Mouse (Mus musculus) kidney, embryonic 16.5 days (tissue): ENCODE measurements around the gene Timm10. TPM values are rescaled to one million over a fixed set of nuclear protein-coding genes. Genes with fewer than 3 reads are reported as not detected.
"Not testable (repeated sequence)": the region's sequence is repeated elsewhere in the genome, so short reads cannot be mapped to it uniquely, and the experiment has no call there.

Source experiments
- ATAC-seq: fragments of 200-750 bp; cut with Nextera tagmentation; 2 replicates; pipeline ENCODE4 v1.8.0; 2017; ENCODE audit warnings: moderate TSS enrichment; ENCODE audit not compliant: low FRiP score, low TSS enrichment
- H3K27ac ChIP-seq: fragments of 300-500 bp; sonication (generic); 2 replicates; pipeline ENCODE4 v1.5.1; 2014; ENCODE audit warnings: low read length
- H3K27me3 ChIP-seq: fragments of 300-500 bp; sonication (generic); 2 replicates; pipeline ENCODE4 v1.6.1; 2014; ENCODE audit warnings: low read length, control low read depth, mixed read lengths; ENCODE audit not compliant: insufficient read depth
- H3K36me3 ChIP-seq: fragments of 300-500 bp; sonication (generic); 2 replicates; pipeline ENCODE4 v1.6.1; 2014; ENCODE audit warnings: low read length, control low read depth, mixed read lengths; ENCODE audit not compliant: insufficient read depth
- H3K4me1 ChIP-seq: fragments of 300-500 bp; sonication (generic); 2 replicates; pipeline ENCODE4 v1.6.1; 2014; ENCODE audit warnings: low read length, control low read depth, mixed read lengths; ENCODE audit not compliant: insufficient read depth
- H3K4me2 ChIP-seq: fragments of 300-500 bp; sonication (generic); replicated peaks from 2 replicates; pipeline ENCODE4 v1.6.1; 2014; ENCODE audit warnings: low read depth, low read length
- H3K4me3 ChIP-seq: fragments of 300-500 bp; sonication (generic); 2 replicates; pipeline ENCODE4 v1.5.1; 2014; ENCODE audit warnings: mild to moderate bottlenecking, low read length
- H3K9ac ChIP-seq: fragments of 300-500 bp; sonication (generic); replicated peaks from 2 replicates; pipeline ENCODE4 v1.6.1; 2014; ENCODE audit warnings: low read length
- H3K9me3 ChIP-seq: fragments of 300-500 bp; sonication (generic); 2 replicates; pipeline ENCODE4 v1.6.1; 2016; ENCODE audit warnings: low read length, control low read depth
- WGBS: fragments of 180-500 bp; shearing (Covaris S2); extraction: QIAGEN DNeasy Blood & Tissue Kit; methylation state at CpG from one replicate; pipeline ENCODE4 v1.1.7; 2014; 5-methylcytosine and 5-hydroxymethylcytosine counted together
- polyA plus RNA-seq: library from polyadenylated mRNA; unstranded; fragments of >200 nt; fragmentation: Nextera tagmentation; extraction: Ambion mirVana; gene quantifications from 2 replicates; pipeline ENCODE4 v1.2.1, GENCODE M21; 2015

Gene Timm10
- polyA plus RNA-seq, 1 experiment from 2014 or later = 66.6 TPM

DNA sequence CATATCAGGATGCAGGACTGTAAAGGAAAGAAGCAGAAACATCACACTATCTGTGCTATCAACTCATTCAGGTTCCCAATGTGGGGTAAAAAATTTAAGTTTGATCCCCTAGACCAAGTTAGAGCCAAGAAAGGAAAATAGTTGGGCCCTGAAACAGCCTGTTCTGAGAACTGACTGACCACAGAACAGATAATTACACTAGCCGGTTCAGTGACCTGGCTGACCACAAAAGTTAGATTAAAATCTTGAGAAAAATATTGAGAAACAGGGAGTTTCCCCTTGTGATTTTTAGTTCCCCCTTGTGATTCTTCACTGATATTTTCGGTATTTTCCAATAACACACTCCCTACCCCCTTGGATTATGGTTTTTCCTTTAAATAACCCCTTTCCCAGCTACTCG lies 32.9 kb upstream of the Timm10 start:
- H3K4me3 ChIP-seq = no peak overlapping the region
- H3K4me2 ChIP-seq = no peak overlapping the region
- H3K27ac ChIP-seq = no peak overlapping the region
- H3K4me1 ChIP-seq = no peaks in the 10 kb centered on the region
- H3K9ac ChIP-seq = no peak overlapping the region
- H3K36me3 ChIP-seq = no peaks in the 10 kb centered on the region
- ATAC-seq = no peak
- H3K27me3 ChIP-seq = no peaks in the 10 kb centered on the region
- peaks cover 7% of the 10 kb centered on the region; the same call in 1 of the 2 replicates for H3K9me3 ChIP-seq
- WGBS = 81% methylated on average over 3 of the region's 3 CpGs

- WGBS = 12% methylated on average over 13 of the region's 13 CpGs
- Histone ChIP-seq H3K27ac (0 out of 2 replicates have a peak overlapping the region, but pooled peaks have one; percentile 14), H3K36me3 (no peaks in the 10 kb centered on the region), H3K9me3 (peaks cover 7% of the 10 kb centered on the region; the same call in 1 of the 2 replicates), H3K9ac (peak overlapping the region; percentile 54), H3K4me2 (peak overlapping the region; percentile 95), H3K27me3 (no peaks in the 10 kb centered on the region), H3K4me3 (peak overlapping the region; percentile 66), H3K4me1 (peaks cover 4% of the 10 kb centered on the region; the same call in 1 of the 2 replicates)
- ATAC-seq = peak; percentile 69
Observed at GRCm38 (mm10) chr2:84797833-84798492, 28.8 kb upstream of the Timm10 start.

GRCm38 (mm10) chr2:84798493-84798921 lies 28.3 kb upstream of the Timm10 start, which contains the start of gene Ube2l6:
Gene Ube2l6, plus strand, starts transcription at chr2:84798828.
- H3K27ac ChIP-seq = peak within 1 kb of the TSS; percentile 43; the same call in 1 of the 2 replicates
- peak within 1 kb of the TSS; percentile 95 for H3K4me2 ChIP-seq
- peaks cover 7% of the 10 kb centered on the region; the same call in 1 of the 2 replicates for H3K9me3 ChIP-seq
- H3K4me3 ChIP-seq = peak within 1 kb of the TSS; percentile 66
- ATAC-seq = peak; percentile 87
- peak within 1 kb of the TSS; percentile 54 for H3K9ac ChIP-seq
- no peaks in the 10 kb centered on the region for H3K36me3 ChIP-seq
- H3K27me3 ChIP-seq = no peaks in the 10 kb centered on the region
- WGBS = under 1% methylated on average over 21 of the region's 21 CpGs
- peaks cover 4% of the 10 kb centered on the region; the same call in 1 of the 2 replicates for H3K4me1 ChIP-seq

DNA sequence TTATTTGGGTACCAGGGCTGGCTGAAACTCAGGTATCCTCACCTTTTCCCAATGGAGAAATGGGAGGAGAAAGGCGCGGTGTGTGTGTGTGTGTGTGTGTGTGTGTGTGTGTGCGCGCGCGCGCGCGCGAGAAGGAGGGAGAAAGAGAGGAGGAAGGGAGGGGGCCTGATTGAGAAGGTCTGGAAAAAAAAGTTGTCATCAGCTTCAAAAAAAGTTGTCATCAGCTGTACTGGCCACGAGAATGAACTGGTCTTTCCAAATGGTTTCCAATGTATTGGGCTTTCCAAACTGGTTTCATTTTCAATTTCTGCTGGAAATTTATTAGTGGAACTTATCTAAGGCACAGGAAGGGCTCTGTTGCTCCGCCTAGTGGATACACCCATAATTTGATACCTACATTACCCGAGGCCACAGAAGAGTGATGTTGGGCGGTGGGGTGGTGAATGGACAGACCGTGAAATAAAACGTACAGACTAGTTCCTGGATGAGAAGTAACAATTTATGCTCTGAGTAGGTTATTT lies 27.7 kb upstream of the Timm10 start:
- ATAC-seq = peak; percentile 73; the same call in 1 of the 2 replicates
- peak overlapping the region; percentile 43; the same call in 1 of the 2 replicates for H3K27ac ChIP-seq
- peak overlapping the region; percentile 95 for H3K4me2 ChIP-seq
- H3K4me3 ChIP-seq = peak overlapping the region; percentile 66
- H3K27me3 ChIP-seq = no peaks in the 10 kb centered on the region
- under 1% methylated on average over 16 of the region's 16 CpGs for WGBS
- H3K36me3 ChIP-seq = no peaks in the 10 kb centered on the region
- H3K4me1 ChIP-seq = peaks cover 4% of the 10 kb centered on the region; the same call in 1 of the 2 replicates
- peaks cover 7% of the 10 kb centered on the region; the same call in 1 of the 2 replicates for H3K9me3 ChIP-seq
- H3K9ac ChIP-seq = peak overlapping the region; percentile 54

GRCm38 (mm10) chr2:84800304-84800703 lies 26.5 kb upstream of the Timm10 start:
- Histone ChIP-seq H3K9me3 (peaks cover 4% of the 10 kb centered on the region; the same call in 1 of the 2 replicates), H3K4me2 (no peak overlapping the region), H3K36me3 (no peaks in the 10 kb centered on the region), H3K4me3 (no peak overlapping the region), H3K27me3 (no peaks in the 10 kb centered on the region), H3K9ac (no peak overlapping the region), H3K27ac (no peak overlapping the region), H3K4me1 (peaks cover 4% of the 10 kb centered on the region; the same call in 1 of the 2 replicates)
- whole genome bisulfite sequencing = 73% methylated on average over 4 of the region's 4 CpGs
- no peak for ATAC-seq

DNA sequence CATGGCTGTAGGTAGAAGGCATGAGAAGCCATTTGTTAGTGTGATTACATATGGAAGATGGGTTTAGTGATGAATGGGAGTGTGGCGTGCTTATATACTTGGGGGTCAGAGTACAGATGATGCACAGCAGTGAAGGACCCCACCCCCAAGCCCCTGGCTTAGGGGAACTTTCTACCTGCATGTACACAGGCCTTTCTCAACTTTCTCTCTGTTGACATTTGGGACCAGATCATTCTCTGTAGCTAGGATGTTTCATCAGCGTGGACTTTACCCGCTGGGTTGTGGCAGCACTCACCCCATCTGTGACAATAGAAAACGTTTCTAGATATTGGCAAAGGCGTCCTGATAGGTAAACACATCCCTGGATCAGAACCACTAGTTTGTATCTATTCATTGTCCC lies 25.6 kb upstream of the Timm10 start:
- not testable (repeated sequence) for H3K27ac ChIP-seq, ATAC-seq
- WGBS = 78% methylated on average over 5 of the region's 5 CpGs

DNA sequence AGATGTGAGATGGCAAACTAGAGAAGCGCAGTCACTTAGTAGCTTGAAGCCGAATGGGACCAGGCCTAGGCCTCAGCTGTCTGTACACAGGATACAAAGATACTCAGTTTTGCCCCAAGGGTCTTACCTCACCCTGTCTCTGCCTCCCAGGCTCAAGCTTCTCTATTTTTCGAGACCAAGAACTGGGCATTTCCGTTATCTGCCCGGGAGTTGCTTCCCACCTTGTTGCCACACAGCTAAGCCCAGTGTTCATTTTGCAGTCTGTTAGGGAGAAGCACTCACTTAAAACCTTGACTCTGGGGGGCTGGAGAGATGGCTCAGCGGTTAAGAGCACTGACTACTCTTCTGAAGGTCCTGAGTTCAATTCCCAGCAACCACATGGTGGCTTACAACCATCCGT lies 22.8 kb upstream of the Timm10 start:
- no peak overlapping the region for H3K4me3 ChIP-seq
- no peak overlapping the region for H3K9ac ChIP-seq
- H3K27me3 ChIP-seq = no peaks in the 10 kb centered on the region
- no peak overlapping the region for H3K4me2 ChIP-seq
- H3K36me3 ChIP-seq = no peaks in the 10 kb centered on the region
- H3K9me3 ChIP-seq = no peaks in the 10 kb centered on the region
- peaks cover 4% of the 10 kb centered on the region; the same call in 1 of the 2 replicates for H3K4me1 ChIP-seq
- no peak overlapping the region for H3K27ac ChIP-seq
- no peak for ATAC-seq
- WGBS = 93% methylated on average over 7 of the region's 7 CpGs

More for the DNA sequence above, 25.6 kb upstream of the Timm10 start:
- H3K9me3 ChIP-seq, H3K4me1 ChIP-seq, H3K4me3 ChIP-seq, H3K4me2 ChIP-seq, H3K36me3 ChIP-seq, H3K27me3 ChIP-seq, H3K9ac ChIP-seq: not testable (repeated sequence)

DNA sequence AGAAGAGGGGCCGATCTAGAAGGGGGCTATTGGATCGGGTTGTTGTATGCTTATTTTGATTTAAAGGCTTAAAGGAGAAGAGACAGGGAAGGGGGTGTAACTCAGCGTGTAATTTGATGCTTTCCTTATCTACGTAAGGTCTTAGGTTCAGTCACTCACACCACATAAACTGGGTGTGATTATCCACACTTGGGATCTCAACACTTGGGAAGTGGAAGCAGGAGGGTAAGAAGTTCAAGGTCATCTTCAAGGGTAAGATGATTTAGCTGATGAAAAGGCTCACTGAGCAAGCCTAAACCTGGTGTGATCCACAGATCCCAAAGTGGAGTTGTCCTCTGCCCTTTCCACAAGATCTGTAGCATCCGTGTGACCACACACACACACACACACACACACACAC lies 20.3 kb upstream of the Timm10 start:
- Histone ChIP-seq H3K4me2 (no peak overlapping the region), H3K27ac (no peak overlapping the region), H3K27me3 (no peaks in the 10 kb centered on the region), H3K9ac (no peak overlapping the region), H3K36me3 (no peaks in the 10 kb centered on the region), H3K4me1 (peaks cover 6% of the 10 kb centered on the region), H3K9me3 (no peaks in the 10 kb centered on the region), H3K4me3 (no peak overlapping the region)
- 55% methylated on average over 5 of the region's 5 CpGs for WGBS
- ATAC-seq = no peak

- no peaks in the 10 kb centered on the region for H3K27me3 ChIP-seq
- ATAC-seq = no peak
- no peak overlapping the region for H3K4me2 ChIP-seq
- H3K36me3 ChIP-seq = no peaks in the 10 kb centered on the region
- H3K4me1 ChIP-seq = peaks cover 6% of the 10 kb centered on the region
- H3K9ac ChIP-seq = no peak overlapping the region
- H3K27ac ChIP-seq = no peak overlapping the region
- H3K4me3 ChIP-seq = no peak overlapping the region
- no peaks in the 10 kb centered on the region for H3K9me3 ChIP-seq
Observed at GRCm38 (mm10) chr2:84809330-84809729, 17.5 kb upstream of the Timm10 start.

GRCm38 (mm10) chr2:84810526-84810885 lies 16.3 kb upstream of the Timm10 start:
- H3K9me3 ChIP-seq = no peaks in the 10 kb centered on the region
- no peak overlapping the region for H3K9ac ChIP-seq
- H3K4me3 ChIP-seq = no peak overlapping the region
- no peaks in the 10 kb centered on the region for H3K27me3 ChIP-seq
- no peaks in the 10 kb centered on the region for H3K36me3 ChIP-seq
- ATAC-seq = peak; percentile 28; the same call in 1 of the 2 replicates
- peaks cover 6% of the 10 kb centered on the region for H3K4me1 ChIP-seq
- H3K4me2 ChIP-seq = no peak overlapping the region
- 77% methylated on average over 6 of the region's 6 CpGs for WGBS
- H3K27ac ChIP-seq = no peak overlapping the region
